Mouse (Mus musculus) heart, embryonic 15.5 days (tissue): ENCODE measurements at regions not wholly inside any gene's neighbourhood (a gene's known extent, or its start where the extent isn't known, plus 50 kb on each side); places are given as distances from the start of the nearest gene placed in this dataset.

Experiments used
- ATAC-seq: fragments of 200-750 bp; cut with Nextera tagmentation; replicated peaks from 2 replicates; pipeline ENCODE4 v1.8.0; 2017; ENCODE audit warnings: low read depth, moderate TSS enrichment; ENCODE audit not compliant: insufficient number of reproducible peaks, insufficient read depth, low FRiP score
- H3K27ac ChIP-seq: fragments of 300-500 bp; sonication (generic); 2 replicates; pipeline ENCODE4 v1.5.1; 2015; ENCODE audit warnings: mild to moderate bottlenecking, inconsistent platforms
- H3K27me3 ChIP-seq: fragments of 300-500 bp; sonication (generic); 2 replicates; pipeline ENCODE4 v1.6.1; 2015; ENCODE audit warnings: inconsistent platforms
- H3K36me3 ChIP-seq: fragments of 300-500 bp; sonication (generic); 2 replicates; pipeline ENCODE4 v1.6.1; 2015; ENCODE audit warnings: mild to moderate bottlenecking, inconsistent platforms
- H3K4me1 ChIP-seq: fragments of 300-500 bp; sonication (generic); replicated peaks from 2 replicates; pipeline ENCODE4 v1.6.1; 2015; ENCODE audit warnings: inconsistent platforms
- H3K4me2 ChIP-seq: fragments of 300-500 bp; sonication (generic); 2 replicates; pipeline ENCODE4 v1.6.1; 2015; ENCODE audit warnings: inconsistent platforms, mild to moderate bottlenecking, moderate library complexity
- H3K4me3 ChIP-seq: fragments of 300-500 bp; sonication (generic); 2 replicates; pipeline ENCODE4 v1.5.1; 2015; ENCODE audit warnings: mild to moderate bottlenecking, inconsistent platforms
- H3K9ac ChIP-seq: fragments of 300-500 bp; sonication (generic); 2 replicates; pipeline ENCODE4 v1.6.1; 2015; ENCODE audit warnings: mild to moderate bottlenecking, inconsistent platforms
- H3K9me3 ChIP-seq: fragments of 300-500 bp; sonication (generic); replicated peaks from 2 replicates; pipeline ENCODE4 v1.6.1; 2016; ENCODE audit warnings: inconsistent platforms
- WGBS: fragments of 180-500 bp; shearing (Covaris S2); methylation state at CpG from one replicate; pipeline ENCODE4 v1.1.7; 2015; ENCODE audit warnings: mixed read lengths; 5-methylcytosine and 5-hydroxymethylcytosine counted together

DNA sequence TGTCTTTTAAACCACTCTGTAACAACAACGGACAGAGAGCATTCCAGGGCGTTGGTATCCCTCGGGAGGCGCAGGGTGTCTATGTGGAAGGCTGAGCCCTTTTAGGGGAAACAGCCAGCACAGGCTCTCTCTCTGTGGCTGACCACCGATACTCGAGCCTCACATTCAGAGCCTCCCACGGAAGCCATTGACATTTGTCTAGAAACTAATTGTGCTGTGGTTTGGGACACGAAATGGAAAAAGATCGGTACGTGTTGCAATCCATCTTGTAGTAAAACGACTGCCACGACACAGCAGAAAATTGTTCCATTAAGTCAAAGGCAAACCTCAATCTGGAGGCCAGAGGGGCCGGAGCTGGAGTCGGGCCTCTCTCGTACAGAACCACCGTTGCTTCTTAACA lies 575.9 kb upstream of the Gm19410 start:
- Histone ChIP-seq H3K27me3 (no peaks in the 10 kb centered on the region), H3K9me3 (no peaks in the 10 kb centered on the region), H3K27ac (no peak overlapping the region), H3K4me1 (peaks cover 7% of the 10 kb centered on the region), H3K36me3 (no peaks in the 10 kb centered on the region), H3K4me2 (no peak overlapping the region), H3K4me3 (no peak overlapping the region), H3K9ac (no peak overlapping the region)
- ATAC-seq: no peak
- 75% methylated on average over 16 of the region's 16 CpGs for WGBS

DNA sequence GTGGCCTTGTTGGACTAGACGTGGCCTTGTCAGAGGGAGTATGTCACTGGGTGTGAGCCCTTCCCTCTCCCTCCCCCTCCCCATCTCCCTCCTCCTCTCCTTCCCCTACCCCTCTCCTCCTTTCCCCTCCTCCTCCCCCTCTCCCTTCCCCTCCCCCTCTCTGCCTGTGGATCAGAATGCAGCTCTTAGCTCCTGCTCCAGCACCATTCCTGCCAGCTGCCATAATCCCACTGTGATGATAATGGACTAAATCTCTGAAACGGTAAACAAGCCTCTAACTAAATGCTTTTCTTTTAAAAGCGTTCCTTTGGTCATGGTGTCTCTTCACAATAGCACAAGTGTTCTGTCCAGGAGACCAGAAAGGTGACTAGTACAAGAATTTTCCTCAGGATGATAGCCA lies 573.1 kb upstream of the Gm19410 start:
- Histone ChIP-seq H3K27me3 (no peaks in the 10 kb centered on the region), H3K9me3 (no peaks in the 10 kb centered on the region), H3K4me1 (peaks cover 7% of the 10 kb centered on the region), H3K9ac (no peak overlapping the region), H3K4me3 (no peak overlapping the region), H3K27ac (no peak overlapping the region), H3K4me2 (no peak overlapping the region), H3K36me3 (no peaks in the 10 kb centered on the region)
- 48% methylated on average over 3 of the region's 3 CpGs for WGBS
- no peak for ATAC-seq

DNA sequence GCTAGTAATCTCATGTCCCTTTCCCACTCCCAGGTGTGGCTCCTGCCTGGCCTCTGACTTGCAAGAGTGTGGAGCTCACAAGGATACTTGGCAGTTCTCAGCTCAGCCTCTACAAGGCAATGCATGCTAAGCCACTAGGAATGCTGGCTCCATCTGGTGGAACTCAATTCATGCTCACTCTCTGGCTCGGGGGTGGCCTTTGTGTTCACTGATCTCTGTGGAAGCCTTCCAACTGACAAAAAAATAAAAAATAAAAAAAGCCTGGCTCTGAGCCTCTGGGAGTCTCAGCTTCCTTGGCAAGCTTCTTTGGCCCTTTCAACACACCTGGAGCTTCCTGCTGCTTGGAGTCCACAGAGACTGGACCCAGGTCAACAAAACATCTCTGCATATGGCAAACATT lies 571.8 kb upstream of the Gm19410 start:
- ATAC-seq: peak; percentile 67
- Histone ChIP-seq H3K9ac (no peak overlapping the region), H3K36me3 (no peaks in the 10 kb centered on the region), H3K27me3 (no peaks in the 10 kb centered on the region), H3K9me3 (no peaks in the 10 kb centered on the region), H3K4me1 (peaks cover 7% of the 10 kb centered on the region), H3K27ac (0 out of 2 replicates have a peak overlapping the region, but pooled peaks have one; percentile 9), H3K4me2 (no peak overlapping the region), H3K4me3 (no peak overlapping the region)
- 23% methylated on average over 1 of the region's 1 CpGs for WGBS

DNA sequence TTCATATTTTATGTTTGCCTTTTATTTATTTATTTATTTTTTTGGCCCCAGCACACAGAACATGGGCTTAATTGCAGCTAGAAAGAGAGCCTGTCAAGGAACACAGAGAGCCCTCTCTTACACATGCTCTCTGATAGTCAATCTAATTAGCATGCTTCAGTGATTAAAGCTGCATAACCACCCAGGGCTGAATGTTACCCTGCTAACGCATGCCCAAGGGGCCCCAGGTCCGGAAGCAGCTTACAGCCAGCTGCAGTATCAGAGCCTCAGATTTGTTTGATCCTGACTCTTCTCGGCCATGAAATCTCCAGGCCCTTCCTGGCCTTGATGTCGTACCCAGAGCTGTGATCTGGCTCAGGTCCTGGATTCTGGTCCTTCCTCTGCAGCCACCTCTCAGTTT lies 569.4 kb upstream of the Gm19410 start:
- Histone ChIP-seq H3K27ac (no peak overlapping the region), H3K9me3 (no peaks in the 10 kb centered on the region), H3K4me1 (peaks cover 7% of the 10 kb centered on the region), H3K36me3 (no peaks in the 10 kb centered on the region), H3K27me3 (no peaks in the 10 kb centered on the region), H3K4me2 (no peak overlapping the region), H3K9ac (no peak overlapping the region), H3K4me3 (no peak overlapping the region)
- 58% methylated on average over 4 of the region's 4 CpGs for WGBS
- no peak for ATAC-seq

DNA sequence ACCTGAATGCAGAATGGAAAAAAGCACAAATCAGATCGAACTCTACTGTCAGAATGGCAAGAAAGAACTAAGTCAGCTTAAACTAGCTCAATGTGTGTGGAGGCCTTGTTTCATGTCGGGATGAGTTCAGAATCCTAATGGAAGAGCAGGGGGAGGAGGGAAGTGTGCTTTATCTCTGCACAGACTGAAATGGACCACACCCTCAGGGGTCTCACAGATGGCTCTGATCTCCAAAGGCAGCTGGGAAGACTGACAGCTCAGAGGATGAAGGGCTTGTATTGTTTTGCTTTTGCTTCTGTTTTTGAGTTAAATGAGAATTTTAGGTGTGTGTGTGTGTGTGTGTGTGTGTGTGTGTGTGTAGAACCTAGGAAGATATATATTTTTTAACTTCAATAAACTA lies 566.8 kb upstream of the Gm19410 start:
- no peak overlapping the region for H3K4me2 ChIP-seq
- H3K27ac ChIP-seq: no peak overlapping the region
- no peak overlapping the region for H3K4me3 ChIP-seq
- H3K27me3 ChIP-seq: no peaks in the 10 kb centered on the region
- WGBS: 47% methylated on average over 2 of the region's 2 CpGs
- H3K9ac ChIP-seq: no peak overlapping the region
- peaks cover 3% of the 10 kb centered on the region for H3K4me1 ChIP-seq
- ATAC-seq: no peak
- H3K36me3 ChIP-seq: no peaks in the 10 kb centered on the region
- H3K9me3 ChIP-seq: no peaks in the 10 kb centered on the region

DNA sequence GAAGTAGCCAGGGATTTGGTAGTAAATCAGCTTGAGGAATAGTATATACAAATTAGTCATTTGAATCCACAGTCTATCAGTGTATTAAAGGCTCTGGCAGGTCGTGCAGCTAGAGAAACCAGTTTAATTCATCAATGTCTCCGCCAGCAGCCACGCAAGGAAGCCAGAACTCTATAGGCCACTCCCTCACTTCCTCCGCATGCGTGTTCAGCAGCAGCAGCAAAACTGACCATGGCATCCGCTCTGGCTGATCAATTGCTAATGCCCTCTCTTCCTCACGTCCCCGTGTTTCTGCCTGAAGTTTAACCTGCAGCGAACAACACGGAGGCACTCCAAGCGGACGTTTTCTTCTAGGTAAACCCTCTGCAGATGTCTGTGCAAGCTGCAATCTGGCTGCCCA lies 564.2 kb upstream of the Gm19410 start:
- 0 out of 2 replicates have a peak overlapping the region, but pooled peaks have one; percentile 2 for H3K4me2 ChIP-seq
- H3K27ac ChIP-seq: no peak overlapping the region
- ATAC-seq: no peak
- H3K9me3 ChIP-seq: no peaks in the 10 kb centered on the region
- H3K36me3 ChIP-seq: no peaks in the 10 kb centered on the region
- no peaks in the 10 kb centered on the region for H3K27me3 ChIP-seq
- peaks cover 16% of the 10 kb centered on the region for H3K4me1 ChIP-seq
- no peak overlapping the region for H3K9ac ChIP-seq
- WGBS: 60% methylated on average over 12 of the region's 12 CpGs
- no peak overlapping the region for H3K4me3 ChIP-seq

DNA sequence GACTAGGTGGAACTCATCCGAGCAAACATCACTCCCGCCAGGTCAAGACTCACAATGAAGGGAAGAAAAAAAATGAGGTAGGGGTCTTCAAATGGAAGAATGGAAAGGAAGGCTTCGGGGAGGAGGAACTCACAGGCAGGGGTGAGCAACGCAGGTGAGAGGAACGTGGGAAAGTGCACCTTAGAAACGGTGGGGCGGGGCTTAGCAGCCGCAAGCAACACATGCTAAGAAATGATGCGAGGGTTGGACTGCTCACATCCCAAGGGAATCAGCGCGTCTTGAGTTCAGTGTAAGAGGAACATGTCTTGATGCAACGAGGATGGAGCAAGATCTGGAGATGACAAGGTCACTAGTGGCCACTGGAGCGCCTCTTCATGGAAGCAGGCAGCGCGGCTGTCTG lies 560.6 kb upstream of the Gm19410 start:
- WGBS: 59% methylated on average over 15 of the region's 15 CpGs
- no peaks in the 10 kb centered on the region for H3K27me3 ChIP-seq
- ATAC-seq: no peak
- no peaks in the 10 kb centered on the region for H3K36me3 ChIP-seq
- H3K9me3 ChIP-seq: no peaks in the 10 kb centered on the region
- no peak overlapping the region for H3K9ac ChIP-seq
- H3K27ac ChIP-seq: 0 out of 2 replicates have a peak overlapping the region, but pooled peaks have one; percentile 76
- H3K4me1 ChIP-seq: peaks cover 31% of the 10 kb centered on the region
- peak overlapping the region; percentile 54 for H3K4me2 ChIP-seq
- no peak overlapping the region for H3K4me3 ChIP-seq

DNA sequence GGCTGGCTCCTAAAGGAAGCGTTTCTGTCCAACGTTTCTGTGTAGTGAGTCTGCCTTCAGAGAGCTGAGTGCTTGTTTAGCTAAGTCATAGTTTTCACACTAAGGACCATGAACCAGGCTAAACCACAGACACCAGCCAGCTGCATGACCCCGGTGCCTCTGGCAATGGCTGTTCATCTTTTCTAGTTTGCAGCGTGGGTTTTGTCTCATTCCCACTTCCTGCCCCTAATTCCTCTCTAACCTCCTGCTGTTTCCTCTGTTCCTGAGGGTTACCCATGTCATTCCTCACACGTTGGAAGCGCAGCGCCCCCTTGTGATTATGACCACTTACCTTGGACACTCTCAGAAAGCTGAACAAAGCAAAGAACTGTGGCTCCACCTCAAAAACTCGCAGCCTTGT lies 560.1 kb upstream of the Gm19410 start:
- Histone ChIP-seq H3K9ac (no peak overlapping the region), H3K4me3 (peak overlapping the region; percentile 25), H3K27ac (peak overlapping the region; percentile 76), H3K4me2 (peak overlapping the region; percentile 54), H3K36me3 (no peaks in the 10 kb centered on the region), H3K4me1 (peaks cover 31% of the 10 kb centered on the region), H3K27me3 (no peaks in the 10 kb centered on the region), H3K9me3 (no peaks in the 10 kb centered on the region)
- 10% methylated on average over 8 of the region's 8 CpGs for WGBS
- ATAC-seq: no peak; the same call in 1 of the 2 replicates

DNA sequence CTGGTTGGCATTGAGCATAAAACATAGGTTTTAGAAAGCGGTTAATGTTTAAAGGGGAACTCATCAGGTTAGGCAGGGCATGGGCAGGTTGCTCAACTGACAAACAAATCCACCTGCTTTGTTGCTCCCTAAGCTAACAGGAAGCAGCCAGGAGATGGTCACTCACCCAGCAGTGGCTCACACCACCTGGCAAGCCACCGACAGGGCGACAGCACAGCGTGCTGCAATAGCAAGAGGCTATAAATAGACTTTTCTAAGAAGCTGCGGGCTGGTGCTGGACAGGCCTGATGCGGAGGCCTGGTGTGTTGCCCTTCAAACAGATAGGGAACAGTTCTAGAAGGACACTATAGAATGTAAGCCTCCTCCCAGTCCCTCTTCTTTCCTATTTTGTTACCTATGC lies 559.3 kb upstream of the Gm19410 start:
- 29% methylated on average over 6 of the region's 6 CpGs for WGBS

DNA sequence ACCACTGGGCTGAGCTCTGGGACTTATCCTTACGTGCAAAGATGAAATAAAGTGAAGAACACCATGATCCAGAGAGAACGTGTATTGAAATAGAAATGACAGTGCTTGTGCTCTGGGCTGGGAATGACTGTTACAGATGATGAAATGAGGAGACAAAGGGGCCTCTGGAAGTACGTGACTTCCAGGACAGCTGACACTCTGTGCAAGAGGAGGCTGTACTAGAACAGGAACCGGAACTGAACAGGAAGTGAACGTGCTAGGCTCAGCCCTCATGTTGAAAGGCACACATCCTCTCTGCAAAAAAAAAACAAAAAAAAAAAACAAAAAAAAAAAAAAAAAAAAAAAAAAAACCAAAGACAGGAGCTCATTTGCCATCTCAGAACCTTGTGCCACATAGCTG lies 557.2 kb upstream of the Gm19410 start:
- H3K9me3 ChIP-seq: no peaks in the 10 kb centered on the region
- WGBS: 61% methylated on average over 5 of the region's 5 CpGs
- H3K36me3 ChIP-seq: no peaks in the 10 kb centered on the region
- H3K4me3 ChIP-seq: no peak overlapping the region
- H3K4me2 ChIP-seq: no peak overlapping the region
- H3K9ac ChIP-seq: no peak overlapping the region
- 0 out of 2 replicates have a peak overlapping the region, but pooled peaks have one; percentile 16 for H3K27ac ChIP-seq
- peaks cover 34% of the 10 kb centered on the region for H3K4me1 ChIP-seq
- 0 out of 2 replicates have a peak, but pooled peaks have one; percentile 25 for ATAC-seq
- H3K27me3 ChIP-seq: no peaks in the 10 kb centered on the region

More for the DNA sequence above, 559.3 kb upstream of the Gm19410 start:
- Histone ChIP-seq H3K27me3 (no peaks in the 10 kb centered on the region), H3K4me3 (no peak overlapping the region), H3K9me3 (no peaks in the 10 kb centered on the region), H3K9ac (no peak overlapping the region), H3K36me3 (no peaks in the 10 kb centered on the region), H3K4me2 (peak overlapping the region; percentile 54), H3K4me1 (peaks cover 31% of the 10 kb centered on the region), H3K27ac (peak overlapping the region; percentile 76)
- peak; percentile 76; the same call in 1 of the 2 replicates for ATAC-seq

DNA sequence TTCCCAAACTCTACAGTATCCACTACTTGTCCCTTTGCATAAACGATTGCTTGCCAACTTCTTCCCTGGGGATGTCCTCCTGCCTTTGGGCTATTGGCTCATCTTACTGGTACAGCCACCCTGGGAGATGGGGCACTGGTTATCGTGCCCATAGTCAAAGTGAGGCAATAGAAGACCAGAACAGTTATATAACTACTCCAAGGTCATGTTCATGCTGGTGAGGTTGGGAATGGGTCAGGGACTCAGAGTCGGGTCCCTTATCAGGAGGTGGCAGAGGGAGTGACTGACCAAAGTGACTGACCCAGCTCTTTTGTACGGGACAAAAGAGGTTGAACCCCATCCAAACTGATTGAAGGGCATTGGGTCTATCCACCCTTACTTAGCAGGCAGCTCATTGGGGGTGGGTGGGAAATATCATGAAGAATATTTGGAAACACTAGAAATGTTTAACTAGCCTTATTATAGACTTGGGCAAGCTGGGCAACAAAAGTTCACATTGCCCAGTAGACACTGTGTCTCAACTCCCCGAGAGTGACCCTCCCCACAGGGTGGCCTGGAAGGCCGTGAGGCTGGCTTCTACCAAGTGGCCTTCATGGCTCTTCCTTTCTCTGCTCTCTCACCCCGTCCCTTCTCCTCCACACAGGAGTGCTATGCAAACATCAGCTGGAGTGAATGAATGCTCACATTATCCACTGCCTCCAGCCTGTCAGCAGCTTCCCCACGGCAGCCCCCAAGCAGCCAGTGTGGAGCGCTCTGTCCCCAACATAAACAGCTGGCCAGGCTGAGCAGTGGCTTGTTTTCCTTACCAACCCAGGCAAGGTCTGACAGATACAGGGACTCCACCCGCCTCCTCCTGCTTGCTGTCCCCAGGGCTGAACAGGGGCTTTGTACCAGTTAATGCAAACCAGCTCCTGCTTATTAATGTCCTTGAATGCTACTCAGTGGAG lies 553.8 kb upstream of the Gm19410 start:
- H3K4me1 ChIP-seq: peaks cover 15% of the 10 kb centered on the region
- H3K9me3 ChIP-seq: no peaks in the 10 kb centered on the region
- H3K36me3 ChIP-seq: no peaks in the 10 kb centered on the region
- H3K27me3 ChIP-seq: no peaks in the 10 kb centered on the region
- WGBS: 51% methylated on average over 10 of the region's 10 CpGs
- no peak overlapping the region for H3K9ac ChIP-seq
- no peak overlapping the region for H3K4me2 ChIP-seq
- ATAC-seq: no peak
- H3K4me3 ChIP-seq: no peak overlapping the region
- H3K27ac ChIP-seq: no peak overlapping the region

DNA sequence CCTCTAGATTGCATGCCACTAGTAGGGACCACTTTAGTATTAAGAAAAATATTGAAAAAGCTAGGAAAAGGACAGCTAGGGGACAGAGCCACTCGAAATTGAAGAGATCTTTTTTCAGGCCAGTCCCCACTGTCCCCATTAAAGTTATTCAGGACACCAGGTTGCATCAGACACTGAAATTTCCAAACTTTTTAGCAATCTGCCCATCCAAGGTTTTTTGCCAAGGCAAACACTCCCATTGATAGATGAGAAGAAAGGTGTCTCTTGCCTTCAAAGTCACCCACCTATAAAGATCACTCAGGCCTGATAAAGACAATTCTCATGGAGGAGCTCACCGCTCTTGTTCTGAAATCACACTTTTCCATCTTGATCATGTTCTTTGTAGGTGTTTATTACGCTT lies 552.1 kb upstream of the Gm19410 start:
- Histone ChIP-seq H3K27me3 (no peaks in the 10 kb centered on the region), H3K27ac (no peak overlapping the region), H3K4me1 (0 out of 2 replicates have a peak, but pooled peaks cover 3% of the 10 kb centered on the region), H3K9me3 (no peaks in the 10 kb centered on the region), H3K36me3 (no peaks in the 10 kb centered on the region), H3K4me3 (no peak overlapping the region), H3K4me2 (no peak overlapping the region), H3K9ac (no peak overlapping the region)
- 82% methylated on average over 3 of the region's 3 CpGs for WGBS
- no peak for ATAC-seq
